Mouse (Mus musculus): Measurements from ENCODE around the gene Grm8.

- no peak for TF ChIP-seq POLR2A (IDR thresholded peaks at IDR 0.05; ENCODE audit: borderline replicate concordance, extremely low read depth, insufficient read depth, insufficient read length, poor library complexity, severe bottlenecking)
- no peak for TF ChIP-seq CTCF (IDR thresholded peaks at IDR 0.05; ENCODE audit: borderline replicate concordance, extremely low read depth, insufficient read depth, insufficient read length)
Measured at GRCm38 (mm10) chr6:27789151-27789550, 345.8 kb downstream of the Grm8 start.
